Mouse (Mus musculus) erythroblast, embryonic 14.5 days (primary cell): ENCODE measurements at regions not wholly inside any gene's neighbourhood (a gene's known extent, or its start where the extent isn't known, plus 50 kb on each side); places are given as distances from the start of the nearest gene placed in this dataset.

Experiments
- H3K27me3 ChIP-seq: 2 replicates; pipeline ENCODE4 v1.6.1; 2012; ENCODE audit warnings: inconsistent platforms; ENCODE audit not compliant: control insufficient read depth
- H3K36me3 ChIP-seq: 2 replicates; pipeline ENCODE4 v1.6.1; 2012; ENCODE audit warnings: mild to moderate bottlenecking, inconsistent platforms; ENCODE audit not compliant: control insufficient read depth
- H3K4me1 ChIP-seq: 2 replicates; pipeline ENCODE4 v1.6.1; 2012; ENCODE audit warnings: inconsistent platforms; ENCODE audit not compliant: control insufficient read depth
- H3K4me3 ChIP-seq: replicated peaks from 2 replicates; pipeline ENCODE3; 2012; ENCODE audit warnings: moderate library complexity, mild to moderate bottlenecking, inconsistent platforms
- H3K9me3 ChIP-seq: 2 replicates; pipeline ENCODE4 v1.6.1; 2012; ENCODE audit warnings: low read length, inconsistent platforms, mixed read lengths; ENCODE audit not compliant: control insufficient read depth
- GATA1 ChIP-seq: IDR thresholded peaks from 2 replicates; pipeline ENCODE4 v1.6.1; 2012; ENCODE audit warnings: low read length, inconsistent platforms, mixed read lengths
- TAL1 ChIP-seq: IDR thresholded peaks from 3 replicates; pipeline ENCODE4 v1.6.1; 2012; ENCODE audit warnings: low read length, inconsistent platforms, mixed read lengths

GRCm38 (mm10) chr17:83913711-83914415, 66.1 kb upstream of the Haao start:
- TF ChIP-seq GATA1 (no peak), TAL1 (no peak)
- Histone ChIP-seq H3K4me1 (peaks cover 9% of the 10 kb centered on the region; the same call in 1 of the 2 replicates), H3K9me3 (no peaks in the 10 kb centered on the region), H3K36me3 (no peaks in the 10 kb centered on the region), H3K27me3 (peaks cover 3% of the 10 kb centered on the region; the same call in 1 of the 2 replicates), H3K4me3 (no peak overlapping the region)

GRCm38 (mm10) chr17:83912421-83912820, 64.7 kb upstream of the Haao start:
- Histone ChIP-seq H3K27me3 (peaks cover 3% of the 10 kb centered on the region; the same call in 1 of the 2 replicates), H3K4me1 (peaks cover 12% of the 10 kb centered on the region; the same call in 1 of the 2 replicates), H3K4me3 (no peak overlapping the region), H3K36me3 (no peaks in the 10 kb centered on the region), H3K9me3 (no peaks in the 10 kb centered on the region)
- TF ChIP-seq GATA1 (no peak), TAL1 (no peak)

DNA sequence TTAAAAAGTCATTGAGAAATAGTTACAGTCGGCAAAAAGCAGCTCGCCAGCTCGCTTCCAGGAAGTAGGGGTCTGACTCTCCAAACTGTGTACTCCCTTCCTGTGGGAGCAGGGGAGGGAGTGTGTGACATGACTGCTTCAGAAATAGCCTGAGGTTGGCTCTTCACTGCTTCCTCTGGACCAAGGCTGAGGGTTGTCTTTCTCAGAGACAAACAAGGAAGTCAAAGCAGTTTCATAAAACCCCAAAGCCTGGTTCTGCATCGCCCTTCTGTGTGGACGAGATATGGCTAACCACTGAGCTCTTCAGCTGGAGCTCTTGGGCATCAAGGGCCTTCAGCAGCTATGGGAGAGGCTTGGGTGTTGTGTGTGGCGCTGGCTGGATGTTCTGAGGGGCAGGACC, 61.0 kb upstream of the Haao start:
- H3K4me1 ChIP-seq: peaks cover 22% of the 10 kb centered on the region
- TF ChIP-seq TAL1: no peak
- no peak for TF ChIP-seq GATA1
- H3K4me3 ChIP-seq: no peak overlapping the region
- peaks cover 3% of the 10 kb centered on the region; the same call in 1 of the 2 replicates for H3K27me3 ChIP-seq
- no peaks in the 10 kb centered on the region for H3K9me3 ChIP-seq
- H3K36me3 ChIP-seq: no peaks in the 10 kb centered on the region

- TF ChIP-seq TAL1 (no peak), GATA1 (no peak)
- H3K9me3 ChIP-seq: no peaks in the 10 kb centered on the region
- no peaks in the 10 kb centered on the region for H3K36me3 ChIP-seq
- no peak overlapping the region for H3K4me3 ChIP-seq
- peaks cover 3% of the 10 kb centered on the region; the same call in 1 of the 2 replicates for H3K27me3 ChIP-seq
- peaks cover 24% of the 10 kb centered on the region for H3K4me1 ChIP-seq
These were observed 59.8 kb upstream of the Haao start for GRCm38 (mm10) chr17:83907538-83907937.

DNA sequence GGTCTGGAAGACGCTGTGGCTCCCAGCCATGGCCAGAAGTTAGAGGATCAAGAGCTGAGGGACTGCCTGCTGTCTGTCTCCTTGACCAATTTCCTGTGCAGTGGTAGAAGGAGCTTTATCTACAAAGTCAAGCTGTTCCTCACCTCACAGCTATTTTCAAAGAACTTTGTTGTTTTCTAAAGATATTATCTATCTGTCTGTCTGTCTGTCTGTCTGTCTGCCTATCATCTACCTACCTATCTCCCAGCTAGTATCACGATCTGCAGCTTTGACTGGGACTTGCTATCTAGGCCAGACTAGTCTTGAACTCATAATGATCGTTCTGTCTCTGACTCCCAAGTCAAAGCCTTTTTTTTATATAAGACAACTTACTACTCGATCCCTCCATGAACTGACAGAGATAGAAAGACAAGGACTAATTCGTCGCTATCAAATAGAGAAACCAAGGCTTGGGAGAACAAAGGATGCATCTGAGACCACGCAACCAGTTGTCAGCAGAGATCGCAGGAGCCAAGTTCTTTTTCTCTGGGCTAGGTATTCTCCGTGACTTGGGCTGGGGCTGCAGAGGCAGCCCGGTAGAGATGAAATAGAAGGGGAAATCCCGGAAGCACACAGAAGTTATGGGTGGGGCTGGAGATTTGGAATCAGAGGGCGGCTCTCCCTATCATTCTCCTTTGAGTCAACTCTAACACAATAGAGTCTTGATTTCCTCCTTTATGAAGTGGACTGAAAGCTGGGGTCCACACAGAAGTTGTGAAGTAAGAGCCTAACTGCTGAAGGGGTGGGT, 59.2 kb upstream of the Haao start:
- H3K36me3 ChIP-seq: no peaks in the 10 kb centered on the region
- peaks cover 24% of the 10 kb centered on the region for H3K4me1 ChIP-seq
- H3K9me3 ChIP-seq: no peaks in the 10 kb centered on the region
- H3K27me3 ChIP-seq: peaks cover 3% of the 10 kb centered on the region; the same call in 1 of the 2 replicates
- H3K4me3 ChIP-seq: no peak overlapping the region
- TF ChIP-seq GATA1 (no peak), TAL1 (no peak)

GRCm38 (mm10) chr17:83903467-83903866, 55.7 kb upstream of the Haao start:
- H3K4me3 ChIP-seq: no peak overlapping the region
- TF ChIP-seq GATA1 (no peak), TAL1 (no peak)
- no peaks in the 10 kb centered on the region for H3K27me3 ChIP-seq
- peaks cover 14% of the 10 kb centered on the region for H3K4me1 ChIP-seq
- no peaks in the 10 kb centered on the region for H3K9me3 ChIP-seq
- H3K36me3 ChIP-seq: no peaks in the 10 kb centered on the region

- TF ChIP-seq GATA1: no peak
- no peak for TF ChIP-seq TAL1
- Histone ChIP-seq H3K36me3 (no peaks in the 10 kb centered on the region), H3K4me1 (peaks cover 13% of the 10 kb centered on the region), H3K4me3 (no peak overlapping the region), H3K27me3 (no peaks in the 10 kb centered on the region), H3K9me3 (no peaks in the 10 kb centered on the region)
These were observed 54.8 kb upstream of the Haao start for GRCm38 (mm10) chr17:83902523-83902922.

DNA sequence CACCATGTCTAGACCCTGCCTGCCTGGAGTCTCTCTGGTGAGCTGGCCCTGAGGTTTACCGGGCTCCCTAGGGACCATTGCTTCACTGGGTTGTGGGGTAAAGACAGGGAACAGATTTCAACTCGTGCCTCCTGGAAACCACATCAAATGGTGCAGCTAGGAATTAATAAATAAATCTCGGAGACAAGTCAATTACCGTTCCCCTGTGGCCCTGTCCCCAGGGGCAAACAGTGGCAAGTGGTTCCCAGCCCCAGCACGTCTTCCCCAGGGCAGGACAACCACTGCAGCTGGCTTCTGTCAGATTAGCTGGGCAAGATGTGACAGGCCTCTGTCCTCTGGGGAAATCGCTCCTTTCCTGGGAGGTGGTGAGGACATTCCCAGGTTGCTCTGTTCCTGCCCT, 54.3 kb upstream of the Haao start:
- Histone ChIP-seq H3K36me3 (no peaks in the 10 kb centered on the region), H3K9me3 (no peaks in the 10 kb centered on the region), H3K27me3 (no peaks in the 10 kb centered on the region), H3K4me1 (peaks cover 10% of the 10 kb centered on the region), H3K4me3 (no peak overlapping the region)
- TF ChIP-seq GATA1: no peak
- TF ChIP-seq TAL1: no peak

DNA sequence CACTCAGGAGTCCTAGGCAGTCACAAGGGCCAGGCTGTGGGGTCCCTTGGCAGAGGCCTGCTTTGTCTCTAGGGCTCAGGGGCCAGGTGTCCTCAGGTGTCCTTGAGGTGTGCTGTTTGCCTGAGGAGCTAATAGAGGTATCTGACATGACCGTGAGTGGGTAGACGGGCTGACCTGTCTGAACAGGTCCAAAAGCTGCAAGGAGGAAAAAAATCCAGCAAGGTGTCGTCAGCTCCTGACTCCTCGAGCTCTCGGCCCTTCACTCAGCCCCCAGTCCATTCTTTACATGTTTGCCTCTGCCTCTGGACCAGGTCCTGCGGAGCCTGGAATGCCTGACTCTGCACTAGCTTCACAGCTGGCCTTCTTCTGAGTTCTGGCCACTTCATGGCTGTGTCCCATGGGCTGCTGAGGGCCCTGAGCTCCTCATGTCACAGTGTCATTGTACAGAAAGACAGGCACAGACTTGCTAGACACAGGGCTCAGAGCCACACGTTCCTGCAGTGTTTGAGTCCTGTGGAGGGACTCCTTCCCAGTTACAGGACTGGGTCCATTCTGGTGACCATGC, 51.9 kb upstream of the Haao start:
- H3K27me3 ChIP-seq: no peaks in the 10 kb centered on the region
- TF ChIP-seq TAL1 (no peak), GATA1 (no peak)
- peaks cover 2% of the 10 kb centered on the region; the same call in 1 of the 2 replicates for H3K4me1 ChIP-seq

More for the DNA sequence above, 51.9 kb upstream of the Haao start:
- H3K36me3 ChIP-seq: no peaks in the 10 kb centered on the region
- H3K9me3 ChIP-seq: no peaks in the 10 kb centered on the region
- H3K4me3 ChIP-seq: no peak overlapping the region
